Mouse (Mus musculus) B cell, adult (primary cell): ENCODE results near the gene Pank4. TPM values are rescaled to one million over a fixed set of nuclear protein-coding genes. Genes with fewer than 3 reads are reported as not detected.

Experiments used
- total RNA-seq: library from RNA; stranded (reverse); gene quantifications from 4 replicates; pipeline ENCODE4 v1.2.4, GENCODE M21; 2023; ENCODE audit not compliant: inconsistent age

Pank4 gene
- 82.6 to 95.1 TPM (median 87.1 TPM) in 4 replicates for total RNA-seq

DNA sequence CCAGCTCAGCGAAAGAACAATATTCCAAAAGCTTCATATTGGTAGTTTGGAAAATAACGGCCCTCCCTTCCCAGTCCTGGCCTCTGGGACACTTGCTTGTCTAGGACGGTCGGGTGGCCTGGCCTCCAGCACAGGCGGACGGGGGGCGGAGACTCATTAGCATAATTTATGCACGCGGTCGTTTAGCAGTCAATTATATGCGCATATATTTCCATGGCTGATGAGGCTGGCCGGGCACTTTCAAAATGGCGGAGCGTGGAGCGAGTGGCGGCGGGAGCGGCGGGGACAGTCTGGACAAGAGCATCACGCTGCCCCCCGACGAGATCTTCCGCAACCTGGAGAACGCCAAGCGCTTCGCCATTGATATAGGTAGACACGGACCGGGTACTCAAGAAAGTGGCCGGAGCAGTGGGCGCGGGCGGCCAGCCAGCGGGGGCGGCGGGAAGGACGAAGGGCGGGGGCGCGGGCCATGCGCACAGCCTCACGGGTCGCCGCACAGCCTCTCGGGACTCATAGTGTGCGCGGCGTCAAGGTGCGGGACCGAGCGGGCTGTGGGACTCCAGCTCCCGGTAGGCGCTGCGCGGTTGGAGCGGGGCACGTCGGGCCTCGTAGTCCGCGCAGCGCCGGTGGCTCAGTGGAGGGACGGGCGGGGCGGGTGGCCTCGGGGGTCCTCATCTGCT is at the start of gene Pank4:
Gene Pank4 (plus strand): TSS at position 223 of the 680 bp plus-strand sequence.

DNA sequence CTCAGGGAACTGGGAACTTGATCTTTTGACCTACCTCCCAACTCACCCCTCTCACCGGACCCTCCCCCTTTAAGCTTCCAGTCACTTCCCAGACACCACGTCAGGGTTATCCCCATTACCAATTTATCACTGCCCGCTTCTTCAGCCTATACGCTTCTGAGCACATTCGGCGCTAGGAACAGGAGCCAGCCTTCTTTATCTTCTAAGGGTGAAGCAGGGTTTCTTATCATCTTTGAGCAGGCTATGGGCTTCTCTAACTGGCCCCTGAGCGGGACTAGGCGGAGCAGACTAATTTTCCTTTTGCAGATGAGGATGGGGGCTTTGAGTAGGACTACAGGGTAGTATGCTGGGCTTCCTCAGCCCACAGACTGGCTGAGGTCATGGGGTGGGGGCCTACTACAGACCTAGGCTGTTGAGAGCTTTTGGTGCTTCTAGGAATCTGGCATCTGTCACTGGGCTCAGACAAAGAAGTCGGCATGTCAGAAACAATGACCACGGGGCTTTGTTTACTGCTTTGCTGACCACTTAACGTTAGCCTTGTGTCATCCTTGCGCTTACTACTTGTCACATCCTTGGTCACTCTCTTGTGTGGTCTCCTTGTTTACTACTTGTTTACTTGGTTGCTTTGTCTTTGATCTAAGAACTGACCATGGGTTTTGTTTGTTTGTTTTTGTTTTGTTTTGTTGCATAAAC is 35.4 kb upstream of the Pank4 start, which contains the start of gene Tnfrsf14:
Gene Tnfrsf14 (minus strand): TSS at position 169 of the 693 bp plus-strand sequence.

DNA sequence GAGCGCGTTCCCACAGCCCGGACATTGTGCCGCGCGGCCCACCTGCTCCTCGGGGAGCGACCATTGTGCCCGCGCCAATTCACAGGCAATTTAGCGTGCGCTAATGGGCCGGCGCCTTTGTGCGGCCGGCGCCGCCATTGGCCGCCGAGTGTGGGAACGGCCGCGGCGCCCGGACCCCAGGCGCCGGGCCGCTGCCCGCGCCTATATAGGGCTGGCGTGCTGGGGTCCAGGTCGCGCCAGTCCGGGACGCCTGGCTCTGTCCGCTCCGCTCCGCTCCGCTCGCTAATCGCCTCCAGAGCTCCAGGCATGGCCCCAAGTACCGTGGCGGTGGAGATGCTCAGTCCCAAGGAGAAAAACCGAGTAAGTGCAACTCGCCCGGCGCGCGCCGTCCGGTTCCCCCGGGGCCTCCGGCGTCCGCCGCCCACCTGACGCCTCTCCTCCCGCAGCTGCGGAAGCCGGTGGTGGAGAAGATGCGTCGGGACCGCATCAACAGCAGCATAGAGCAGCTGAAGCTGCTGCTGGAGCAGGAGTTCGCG is 3.2 kb upstream of the Pank4 start, which contains the start of gene Hes5:
Gene Hes5 (plus strand): TSS at position 234 of the 536 bp plus-strand sequence.

Other genes with a start within 250 kb of the Pank4 start
- gene Ttc34, start 126.7 kb upstream of the Pank4 start, total RNA-seq = not detected in 4 replicates
- gene Mmel1, start 94.5 kb upstream of the Pank4 start, total RNA-seq = not detected in 4 replicates
- gene Fam213b, start 65.0 kb upstream of the Pank4 start, total RNA-seq = 1.3 to 4.5 TPM (median 2.9 TPM) in 4 replicates
- gene Tnfrsf14, start 35.6 kb upstream of the Pank4 start, total RNA-seq = 45.2 to 53.5 TPM (median 47.9 TPM) in 4 replicates
- gene Hes5, start 3.2 kb upstream of the Pank4 start, total RNA-seq = 8.5 to 11.2 TPM (median 9.9 TPM) in 4 replicates
- 0.35 to 0.72 TPM in 2 of 4 replicates, not detected in the others for gene Plch2, start 92.7 kb downstream of the Pank4 start, total RNA-seq
- 6.7 to 11.2 TPM (median 6.9 TPM) in 4 replicates for gene Pex10, start 102.9 kb downstream of the Pank4 start, total RNA-seq
- 51.3 to 54.7 TPM (median 53.0 TPM) in 4 replicates for gene Rer1, start 122.3 kb downstream of the Pank4 start, total RNA-seq
- gene Morn1, start 122.5 kb downstream of the Pank4 start, total RNA-seq = 1.4 to 6.7 TPM (median 2.9 TPM) in 4 replicates